Mouse (Mus musculus) testis, adult 2 months (tissue): ENCODE measurements around the gene Foxr1. TPM values are rescaled to one million over a fixed set of nuclear protein-coding genes. Genes with fewer than 3 reads are reported as not detected.
A peak's percentile ranks its signal among the peaks of the same experiment; 100 is the strongest.

ENCODE experiments used
- H3K27ac ChIP-seq: fragments of 200-500 bp; 2 replicates; pipeline ENCODE4 v1.5.1; 2012; ENCODE audit warnings: low read depth, low read length; ENCODE audit not compliant: control insufficient read depth, insufficient read depth
- H3K27me3 ChIP-seq: fragments of 200-500 bp; 2 replicates; pipeline ENCODE4 v1.6.1; 2012; ENCODE audit warnings: mild to moderate bottlenecking, low read length, moderate library complexity; ENCODE audit not compliant: control insufficient read depth, insufficient read depth
- H3K36me3 ChIP-seq: fragments of 200-500 bp; 2 replicates; pipeline ENCODE4 v1.6.1; 2012; ENCODE audit warnings: mild to moderate bottlenecking, low read length; ENCODE audit not compliant: control insufficient read depth, insufficient read depth
- H3K4me1 ChIP-seq: fragments of 200-500 bp; 2 replicates; pipeline ENCODE4 v1.6.1; 2012; ENCODE audit warnings: low read length; ENCODE audit not compliant: control insufficient read depth, insufficient read depth
- H3K4me3 ChIP-seq: fragments of 200-500 bp; 2 replicates; pipeline ENCODE4 v1.5.1; 2012; ENCODE audit warnings: low read depth, mild to moderate bottlenecking, low read length, moderate library complexity, mixed read lengths; ENCODE audit not compliant: control insufficient read depth
- CTCF ChIP-seq: fragments of 200-500 bp; IDR thresholded peaks from 2 replicates; pipeline ENCODE4 v1.5.1; 2012; ENCODE audit warnings: low read depth, mild to moderate bottlenecking, inconsistent platforms, low read length, moderate library complexity; ENCODE audit not compliant: control insufficient read depth, insufficient read depth, insufficient replicate concordance
- POLR2A ChIP-seq: fragments of 200-500 bp; IDR thresholded peaks from 2 replicates; pipeline ENCODE4 v1.6.1; 2012; ENCODE audit warnings: low read depth, mild to moderate bottlenecking, inconsistent platforms, low read length, moderate library complexity; ENCODE audit not compliant: control insufficient read depth
- polyA plus RNA-seq: library from polyadenylated mRNA; depleted of rRNA; stranded (reverse); fragments of >200 nt; gene quantifications from 2 replicates; pipeline ENCODE4 v1.2.3, GENCODE M21; 2012

The Foxr1 gene
- polyA plus RNA-seq, 1 experiment, result 2.0 TPM

- TF ChIP-seq CTCF (no peak), POLR2A (no peak)
- H3K27ac ChIP-seq, result no peak overlapping the region
- no peaks in the 10 kb centered on the region for H3K27me3 ChIP-seq
- no peaks in the 10 kb centered on the region for H3K36me3 ChIP-seq
- H3K4me1 ChIP-seq, result peaks cover 8% of the 10 kb centered on the region
- no peak overlapping the region for H3K4me3 ChIP-seq
Measured at GRCm38 (mm10) chr9:44473184-44473583, 32.2 kb upstream of the Foxr1 start.

GRCm38 (mm10) chr9:44468800-44469199 lies 27.9 kb upstream of the Foxr1 start:
- no peaks in the 10 kb centered on the region for H3K36me3 ChIP-seq
- no peak for TF ChIP-seq POLR2A
- TF ChIP-seq CTCF, result no peak
- no peaks in the 10 kb centered on the region for H3K27me3 ChIP-seq
- no peak overlapping the region for H3K27ac ChIP-seq
- H3K4me1 ChIP-seq, result no peaks in the 10 kb centered on the region
- no peak overlapping the region for H3K4me3 ChIP-seq

GRCm38 (mm10) chr9:44468224-44468623 lies 27.3 kb upstream of the Foxr1 start:
- Histone ChIP-seq H3K27me3 (no peaks in the 10 kb centered on the region), H3K36me3 (no peaks in the 10 kb centered on the region), H3K27ac (no peak overlapping the region), H3K4me1 (no peaks in the 10 kb centered on the region), H3K4me3 (no peak overlapping the region)
- no peak for TF ChIP-seq CTCF
- TF ChIP-seq POLR2A, result no peak

- no peak overlapping the region for H3K4me3 ChIP-seq
- H3K27me3 ChIP-seq, result no peaks in the 10 kb centered on the region
- TF ChIP-seq CTCF, result no peak
- no peak for TF ChIP-seq POLR2A
- no peaks in the 10 kb centered on the region for H3K4me1 ChIP-seq
- H3K27ac ChIP-seq, result no peak overlapping the region
- H3K36me3 ChIP-seq, result no peaks in the 10 kb centered on the region
Measured at GRCm38 (mm10) chr9:44461950-44462349, 21.0 kb upstream of the Foxr1 start.

- Histone ChIP-seq H3K4me1 (peaks cover 11% of the 10 kb centered on the region), H3K27me3 (no peaks in the 10 kb centered on the region), H3K36me3 (no peaks in the 10 kb centered on the region), H3K4me3 (peak overlapping the region; percentile 66), H3K27ac (peak overlapping the region; percentile 29; the same call in 1 of the 2 replicates)
- no peak for TF ChIP-seq CTCF
- TF ChIP-seq POLR2A, result peak; percentile 67; the same call in 1 of the 2 replicates
Measured at GRCm38 (mm10) chr9:44457035-44457742, 16.3 kb upstream of the Foxr1 start.

GRCm38 (mm10) chr9:44454891-44455220 lies 13.9 kb upstream of the Foxr1 start, which contains the start of gene Upk2:
TSS of gene Upk2 (minus strand) at chr9:44454976.
- no peaks in the 10 kb centered on the region for H3K36me3 ChIP-seq
- H3K27me3 ChIP-seq, result no peaks in the 10 kb centered on the region
- peak within 1 kb of the TSS; percentile 63 for H3K4me3 ChIP-seq
- peaks cover 11% of the 10 kb centered on the region for H3K4me1 ChIP-seq
- H3K27ac ChIP-seq, result no peak within 1 kb of the TSS
- no peak for TF ChIP-seq POLR2A
- TF ChIP-seq CTCF, result no peak

- Histone ChIP-seq H3K36me3 (no peaks in the 10 kb centered on the region), H3K27me3 (no peaks in the 10 kb centered on the region), H3K4me1 (peaks cover 11% of the 10 kb centered on the region), H3K4me3 (peak overlapping the region; percentile 63), H3K27ac (no peak overlapping the region)
- TF ChIP-seq CTCF (peak; percentile 92), POLR2A (no peak)
Measured at GRCm38 (mm10) chr9:44454132-44454890, 13.4 kb upstream of the Foxr1 start.
